In genomic region chr8:11518676-11519075, GRCm38 (mm10) we compare ENCODE assay signal across 22 mouse cellular contexts. TPM values are rescaled to one million over a fixed set of nuclear protein-coding genes. Genes with fewer than 3 reads are reported as not detected.
A peak's percentile ranks its signal among the peaks of the same experiment; 100 is the strongest.
DNase-seq lines count a peak whose midpoint lies in the region; ATAC-seq lines count a peak whose summit lies in the region.
"Had no signal": no experiment of that assay in that cellular context is flagged by ENCODE, and none has a peak within 500 bp of the region (broad histone marks: within the 10 kb centered on the region; RNA-seq: fewer than 3 reads in every experiment).

No protein-coding gene starts in this region.

- no peak overlapping the region for H3K9ac ChIP-seq in lung, embryonic 16.5 days (ENCODE audit: low read length)
- H3K9ac ChIP-seq in heart, embryonic 12.5 days, result no peak overlapping the region
- no peak overlapping the region for H3K9ac ChIP-seq in intestine, embryonic 15.5 days
- H3K9ac ChIP-seq: embryonic facial prominence, embryonic 13.5 days; hindbrain, embryonic 12.5 days; midbrain, embryonic 13.5 days had no signal

- H3K4me3 ChIP-seq in lung, embryonic 16.5 days (ENCODE audit: low read length), result no peak overlapping the region
- no peak overlapping the region for H3K4me3 ChIP-seq in heart, embryonic 12.5 days
- no peak overlapping the region for H3K4me3 ChIP-seq in intestine, embryonic 15.5 days (replicated peaks)
- H3K4me3 ChIP-seq: embryonic facial prominence, embryonic 13.5 days; heart, adult 2 months; hindbrain, embryonic 12.5 days; layer of hippocampus, adult 2 months; megakaryocyte, embryonic 14.5 days; midbrain, embryonic 13.5 days had no signal

- H3K9me3 ChIP-seq in lung, embryonic 16.5 days (ENCODE audit: control insufficient read depth, low read length), result no peaks in the 10 kb centered on the region
- H3K9me3 ChIP-seq in heart, embryonic 12.5 days (replicated peaks), result no peaks in the 10 kb centered on the region
- no peaks in the 10 kb centered on the region for H3K9me3 ChIP-seq in intestine, embryonic 15.5 days
- H3K9me3 ChIP-seq: embryonic facial prominence, embryonic 13.5 days; hindbrain, embryonic 12.5 days; megakaryocyte, embryonic 14.5 days; midbrain, embryonic 13.5 days had no signal

- no peaks in the 10 kb centered on the region for H3K27me3 ChIP-seq in lung, embryonic 16.5 days (ENCODE audit: control insufficient read depth, insufficient read depth, low read depth, low read length)
- H3K27me3 ChIP-seq in heart, embryonic 12.5 days (replicated peaks), result no peaks in the 10 kb centered on the region
- no peaks in the 10 kb centered on the region for H3K27me3 ChIP-seq in intestine, embryonic 15.5 days (replicated peaks)
- H3K27me3 ChIP-seq: embryonic facial prominence, embryonic 13.5 days; hindbrain, embryonic 12.5 days; megakaryocyte, embryonic 14.5 days; midbrain, embryonic 13.5 days had no signal

- no peak overlapping the region for H3K4me2 ChIP-seq in lung, embryonic 16.5 days (ENCODE audit: low read depth, low read length)
- H3K4me2 ChIP-seq in heart, embryonic 12.5 days, result no peak overlapping the region
- H3K4me2 ChIP-seq in intestine, embryonic 15.5 days (replicated peaks), result no peak overlapping the region
- H3K4me2 ChIP-seq: embryonic facial prominence, embryonic 13.5 days; hindbrain, embryonic 12.5 days; midbrain, embryonic 13.5 days had no signal

- H3K4me1 ChIP-seq in lung, embryonic 16.5 days (replicated peaks; ENCODE audit: control insufficient read depth, insufficient read depth, low read length), result no peaks in the 10 kb centered on the region
- no peaks in the 10 kb centered on the region for H3K4me1 ChIP-seq in heart, embryonic 12.5 days (replicated peaks)
- no peaks in the 10 kb centered on the region for H3K4me1 ChIP-seq in intestine, embryonic 15.5 days (replicated peaks)
- H3K4me1 ChIP-seq: embryonic facial prominence, embryonic 13.5 days; hindbrain, embryonic 12.5 days; midbrain, embryonic 13.5 days had no signal

- WGBS in lung, embryonic 16.5 days, result 78% methylated on average over 11 of the region's 11 CpGs
- 91% methylated on average over 11 of the region's 11 CpGs for WGBS in heart, embryonic 12.5 days
- 89% methylated on average over 11 of the region's 11 CpGs for WGBS in intestine, embryonic 15.5 days

- peaks cover 7% of the 10 kb centered on the region for H3K36me3 ChIP-seq in lung, embryonic 16.5 days (ENCODE audit: control insufficient read depth, insufficient read depth, low read length)
- H3K36me3 ChIP-seq in heart, embryonic 12.5 days, result peaks cover 70% of the 10 kb centered on the region
- H3K36me3 ChIP-seq in intestine, embryonic 15.5 days, result peaks cover 19% of the 10 kb centered on the region; the same call in 1 of the 2 replicates

- DNase-seq in MN1 (ENCODE audit: low spot score) (peak; percentile 32), NIH3T3 (ENCODE audit: low read depth) (peak; percentile 8)
- peak; percentile 55 to 71 for DNase-seq in lung, postnatal 4 days
- DNase-seq in c-Kit-positive CD71-positive TER-119-positive erythroid progenitor cells, embryonic 14.5 days (ENCODE audit: low spot score), result no peak
- DNase-seq: adrenal gland, postnatal 14 days; cerebellum, adult 11 months; cerebellum, adult 9-11 months; gastrocnemius, postnatal 36 days; kidney, adult 2 months; kidney, postnatal 14 days; right cerebral cortex, postnatal 14 days; spleen, adult 18-20 months had no signal

- peak overlapping the region; percentile 47; the same call in 1 of the 2 replicates for H3K27ac ChIP-seq in lung, embryonic 16.5 days (ENCODE audit: low read length)
- H3K27ac ChIP-seq in heart, embryonic 12.5 days (ENCODE audit: poor library complexity, severe bottlenecking), result no peak overlapping the region
- H3K27ac ChIP-seq in intestine, embryonic 15.5 days, result no peak overlapping the region
- H3K27ac ChIP-seq: embryonic facial prominence, embryonic 13.5 days; heart, adult 2 months; hindbrain, embryonic 12.5 days; layer of hippocampus, adult 2 months; midbrain, embryonic 13.5 days had no signal

- ATAC-seq in lung, embryonic 16.5 days (ENCODE audit: low read depth), result no peak
- ATAC-seq in heart, embryonic 12.5 days (ENCODE audit: insufficient number of reproducible peaks, low FRiP score), result no peak
- ATAC-seq in intestine, embryonic 15.5 days, result no peak
- ATAC-seq: forebrain, embryonic 16.5 days; midbrain, embryonic 13.5 days had no signal

RNA-seq across cellular contexts. Expression of gene Naxd, which starts 21.4 kb away (rescaled TPM):
- 164 and 169 TPM in 2 replicates for polyA plus RNA-seq in lung, embryonic 16.5 days (2015; fragmentation: Nextera tagmentation; extraction: Ambion mirVana)
- 68.8 and 71.0 TPM in 2 replicates for polyA plus RNA-seq in heart, embryonic 12.5 days (2016; fragmentation: Nextera tagmentation; extraction: Ambion mirVana)
- polyA plus RNA-seq in intestine, embryonic 15.5 days (2015; fragmentation: Nextera tagmentation; extraction: Ambion mirVana), result 94.4 and 101 TPM in 2 replicates

RNA-seq across cellular contexts. Expression of gene Cars2, which starts 31.9 kb away (rescaled TPM):
- polyA plus RNA-seq in lung, embryonic 16.5 days (2015; fragmentation: Nextera tagmentation; extraction: Ambion mirVana), result 24.5 and 27.2 TPM in 2 replicates
- 22.6 and 28.2 TPM in 2 replicates for polyA plus RNA-seq in heart, embryonic 12.5 days (2016; fragmentation: Nextera tagmentation; extraction: Ambion mirVana)
- polyA plus RNA-seq in intestine, embryonic 15.5 days (2015; fragmentation: Nextera tagmentation; extraction: Ambion mirVana), result 26.2 and 33.1 TPM in 2 replicates

RNA-seq across cellular contexts. Expression of gene Ing1, which starts 36.7 kb away (rescaled TPM):
- 36.3 and 36.8 TPM in 2 replicates for polyA plus RNA-seq in lung, embryonic 16.5 days (2015; fragmentation: Nextera tagmentation; extraction: Ambion mirVana)
- 25.2 and 26.5 TPM in 2 replicates for polyA plus RNA-seq in heart, embryonic 12.5 days (2016; fragmentation: Nextera tagmentation; extraction: Ambion mirVana)
- polyA plus RNA-seq in intestine, embryonic 15.5 days (2015; fragmentation: Nextera tagmentation; extraction: Ambion mirVana), result 34.2 and 35.0 TPM in 2 replicates

RNA-seq across cellular contexts. Expression of gene Rab20, which starts 40.2 kb away (rescaled TPM):
- polyA plus RNA-seq in lung, embryonic 16.5 days (2015; fragmentation: Nextera tagmentation; extraction: Ambion mirVana), result 13.2 and 14.4 TPM in 2 replicates
- polyA plus RNA-seq in heart, embryonic 12.5 days (2016; fragmentation: Nextera tagmentation; extraction: Ambion mirVana), result 20.2 and 23.5 TPM in 2 replicates
- polyA plus RNA-seq in intestine, embryonic 15.5 days (2015; fragmentation: Nextera tagmentation; extraction: Ambion mirVana), result 14.8 and 16.5 TPM in 2 replicates
